Mouse (Mus musculus) heart, embryonic 12.5 days (tissue): ENCODE data around the gene Olfr1417. TPM values are rescaled to one million over a fixed set of nuclear protein-coding genes. Genes with fewer than 3 reads are reported as not detected.

Experiments used
- ATAC-seq: fragments of 200-750 bp; cut with Nextera tagmentation; 2 replicates; pipeline ENCODE4 v1.8.0; 2017; ENCODE audit warnings: moderate TSS enrichment, moderate library complexity; ENCODE audit not compliant: insufficient number of reproducible peaks, low FRiP score
- H3K27ac ChIP-seq: fragments of 300-500 bp; sonication (generic); 2 replicates; pipeline ENCODE4 v1.5.1; 2016; ENCODE audit warnings: mild to moderate bottlenecking, moderate library complexity; ENCODE audit not compliant: poor library complexity, severe bottlenecking
- H3K27me3 ChIP-seq: fragments of 300-500 bp; sonication (generic); replicated peaks from 2 replicates; pipeline ENCODE4 v1.6.1; 2016; ENCODE audit warnings: mild to moderate bottlenecking, moderate library complexity
- H3K36me3 ChIP-seq: fragments of 300-500 bp; sonication (generic); 2 replicates; pipeline ENCODE4 v1.6.1; 2016; ENCODE audit warnings: mild to moderate bottlenecking, moderate library complexity
- H3K4me1 ChIP-seq: fragments of 300-500 bp; sonication (generic); replicated peaks from 2 replicates; pipeline ENCODE4 v1.6.1; 2016; ENCODE audit warnings: mild to moderate bottlenecking
- H3K4me2 ChIP-seq: fragments of 300-500 bp; sonication (generic); 2 replicates; pipeline ENCODE4 v1.6.1; 2016; ENCODE audit warnings: mild to moderate bottlenecking, moderate library complexity
- H3K4me3 ChIP-seq: fragments of 300-500 bp; sonication (generic); 2 replicates; pipeline ENCODE4 v1.5.1; 2016; ENCODE audit warnings: mild to moderate bottlenecking
- H3K9ac ChIP-seq: fragments of 300-500 bp; sonication (generic); 2 replicates; pipeline ENCODE4 v1.6.1; 2016; ENCODE audit warnings: mild to moderate bottlenecking, moderate library complexity
- H3K9me3 ChIP-seq: fragments of 300-500 bp; sonication (generic); replicated peaks from 2 replicates; pipeline ENCODE4 v1.6.1; 2016; ENCODE audit warnings: mild to moderate bottlenecking, moderate library complexity
- WGBS: fragments of 180-500 bp; shearing (Covaris S2); methylation state at CpG from one replicate; pipeline ENCODE4 v1.1.7; 2016; 5-methylcytosine and 5-hydroxymethylcytosine counted together
- polyA plus RNA-seq: library from polyadenylated mRNA; unstranded; fragments of >200 nt; fragmentation: Nextera tagmentation; extraction: Ambion mirVana; gene quantifications from 2 replicates; pipeline ENCODE4 v1.2.1, GENCODE M21; 2016

Olfr1417 gene
- polyA plus RNA-seq, 1 experiment from 2014 or later = 0.08 TPM

DNA sequence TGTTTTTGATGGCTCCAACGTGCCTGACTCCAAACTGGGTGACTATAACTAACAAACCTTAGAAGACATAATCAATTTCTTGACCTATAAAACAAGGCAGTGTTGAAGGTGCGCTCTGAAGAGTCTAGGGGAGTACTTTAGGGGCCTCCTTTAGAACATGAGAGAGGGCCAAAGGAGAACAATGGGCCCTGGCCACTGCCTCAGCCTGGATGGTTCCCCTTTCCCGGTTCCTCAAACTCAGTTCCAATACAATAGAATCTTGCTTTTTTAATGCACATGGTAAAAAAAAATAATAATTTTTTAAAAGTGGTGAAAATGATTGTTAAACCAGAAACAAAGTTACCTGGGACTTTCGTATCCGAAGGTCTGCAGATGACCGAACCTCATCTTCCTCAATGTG, 51.2 kb downstream of the Olfr1417 start:
- no peak overlapping the region for H3K27ac ChIP-seq
- no peaks in the 10 kb centered on the region for H3K4me1 ChIP-seq
- H3K36me3 ChIP-seq = 0 out of 2 replicates have a peak, but pooled peaks cover 6% of the 10 kb centered on the region
- no peaks in the 10 kb centered on the region for H3K27me3 ChIP-seq
- no peak for ATAC-seq
- no peak overlapping the region for H3K9ac ChIP-seq
- no peaks in the 10 kb centered on the region for H3K9me3 ChIP-seq
- WGBS = 86% methylated on average over 6 of the region's 6 CpGs
- no peak overlapping the region for H3K4me2 ChIP-seq
- H3K4me3 ChIP-seq = no peak overlapping the region

GRCm38 (mm10) chr19:11785409-11786154, 53.4 kb downstream of the Olfr1417 start:
- no peaks in the 10 kb centered on the region for H3K4me1 ChIP-seq
- WGBS = 86% methylated on average over 14 of the region's 14 CpGs
- H3K36me3 ChIP-seq = 0 out of 2 replicates have a peak, but pooled peaks cover 6% of the 10 kb centered on the region
- ATAC-seq = no peak
- no peak overlapping the region for H3K27ac ChIP-seq
- no peaks in the 10 kb centered on the region for H3K9me3 ChIP-seq
- no peak overlapping the region for H3K4me3 ChIP-seq
- no peak overlapping the region for H3K9ac ChIP-seq
- H3K4me2 ChIP-seq = no peak overlapping the region
- H3K27me3 ChIP-seq = no peaks in the 10 kb centered on the region

DNA sequence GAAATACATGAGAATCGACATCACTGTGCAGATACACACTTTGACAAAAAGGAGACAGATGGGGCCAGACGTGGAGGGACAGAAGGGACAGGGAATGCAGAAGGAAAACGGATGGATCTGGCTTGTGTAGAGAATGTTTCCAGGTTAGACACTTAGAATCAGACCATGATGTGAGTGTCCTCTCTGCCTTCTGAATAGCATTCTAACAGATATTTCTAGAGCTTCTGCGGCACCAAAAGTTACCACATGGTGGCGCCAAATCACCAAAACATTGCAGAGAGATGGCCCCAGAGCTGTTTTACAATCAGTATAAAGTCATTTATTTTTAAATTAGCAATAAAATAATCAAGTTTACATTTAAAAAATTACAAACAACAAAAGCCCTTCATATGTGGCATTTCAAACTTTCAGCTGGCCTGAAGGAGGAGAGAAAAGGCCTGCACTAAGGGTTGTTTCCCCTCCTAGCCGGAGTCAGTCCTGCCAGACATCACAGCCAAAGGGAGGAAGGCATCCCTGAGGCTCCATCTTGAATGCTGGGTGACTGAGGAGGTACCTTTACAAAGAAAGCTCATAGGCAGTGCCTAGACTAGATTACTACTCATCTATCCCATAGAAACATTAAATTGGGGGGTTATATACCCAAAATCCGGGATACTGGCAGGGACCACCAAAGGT, 61.7 kb downstream of the Olfr1417 start:
- Histone ChIP-seq H3K36me3 (peaks cover 30% of the 10 kb centered on the region), H3K4me1 (no peaks in the 10 kb centered on the region), H3K4me3 (no peak overlapping the region), H3K27me3 (no peaks in the 10 kb centered on the region), H3K9ac (no peak overlapping the region), H3K9me3 (no peaks in the 10 kb centered on the region), H3K4me2 (no peak overlapping the region), H3K27ac (no peak overlapping the region)
- no peak for ATAC-seq
- 54% methylated on average over 7 of the region's 7 CpGs for WGBS

Other genes with a start within 250 kb of the Olfr1417 start
- gene Ms4a6d, start 234.4 kb downstream of the Olfr1417 start, polyA plus RNA-seq = 0.77 and 1.1 TPM in 2 replicates
- gene Ms4a2, start 215.5 kb downstream of the Olfr1417 start, polyA plus RNA-seq = not detected in 2 replicates
- gene Ms4a3, start 198.4 kb downstream of the Olfr1417 start, polyA plus RNA-seq = 0.18 TPM in 1 of 2 replicates, not detected in the other
- not detected in 2 replicates for gene Oosp2, start 178.7 kb downstream of the Olfr1417 start, polyA plus RNA-seq
- not detected in 2 replicates for gene Oosp1, start 148.1 kb downstream of the Olfr1417 start, polyA plus RNA-seq
- gene Oosp3, start 142.2 kb downstream of the Olfr1417 start, polyA plus RNA-seq = not detected in 2 replicates
- not detected in 2 replicates for gene Gif, start 91.7 kb downstream of the Olfr1417 start, polyA plus RNA-seq
- gene Mrpl16, start 68.8 kb downstream of the Olfr1417 start, polyA plus RNA-seq = 76.2 and 76.8 TPM in 2 replicates
- 6.9 and 7.1 TPM in 2 replicates for gene Stx3, start 19.8 kb downstream of the Olfr1417 start, polyA plus RNA-seq
- not detected in 2 replicates for gene Olfr1418, start 21.8 kb upstream of the Olfr1417 start, polyA plus RNA-seq
- gene Olfr1419, start 35.9 kb upstream of the Olfr1417 start, polyA plus RNA-seq = not detected in 2 replicates
- not detected in 2 replicates for gene Olfr1420, start 47.3 kb upstream of the Olfr1417 start, polyA plus RNA-seq
- 21.3 and 22.2 TPM in 2 replicates for gene Patl1, start 73.2 kb upstream of the Olfr1417 start, polyA plus RNA-seq
- gene Osbp, start 126.7 kb upstream of the Olfr1417 start, polyA plus RNA-seq = 6.3 and 7.6 TPM in 2 replicates
- gene Olfr1423, start 202.1 kb upstream of the Olfr1417 start, polyA plus RNA-seq = not detected in 2 replicates
- not detected in 2 replicates for gene Olfr1424, start 223.5 kb upstream of the Olfr1417 start, polyA plus RNA-seq
- gene Olfr1425, start 238.5 kb upstream of the Olfr1417 start, polyA plus RNA-seq = not detected in 2 replicates